Mouse (Mus musculus) heart, embryonic 12.5 days (tissue): ENCODE measurements around the gene Gm3532. TPM values are rescaled to one million over a fixed set of nuclear protein-coding genes. Genes with fewer than 3 reads are reported as not detected.
"Not testable (repeated sequence)": the region's sequence is repeated elsewhere in the genome, so short reads cannot be mapped to it uniquely, and the experiment has no call there.

Source experiments
- ATAC-seq: fragments of 200-750 bp; cut with Nextera tagmentation; 2 replicates; pipeline ENCODE4 v1.8.0; 2017; ENCODE audit warnings: moderate TSS enrichment, moderate library complexity; ENCODE audit not compliant: insufficient number of reproducible peaks, low FRiP score
- H3K27ac ChIP-seq: fragments of 300-500 bp; sonication (generic); 2 replicates; pipeline ENCODE4 v1.5.1; 2016; ENCODE audit warnings: mild to moderate bottlenecking, moderate library complexity; ENCODE audit not compliant: poor library complexity, severe bottlenecking
- H3K27me3 ChIP-seq: fragments of 300-500 bp; sonication (generic); replicated peaks from 2 replicates; pipeline ENCODE4 v1.6.1; 2016; ENCODE audit warnings: mild to moderate bottlenecking, moderate library complexity
- H3K36me3 ChIP-seq: fragments of 300-500 bp; sonication (generic); 2 replicates; pipeline ENCODE4 v1.6.1; 2016; ENCODE audit warnings: mild to moderate bottlenecking, moderate library complexity
- H3K4me1 ChIP-seq: fragments of 300-500 bp; sonication (generic); replicated peaks from 2 replicates; pipeline ENCODE4 v1.6.1; 2016; ENCODE audit warnings: mild to moderate bottlenecking
- H3K4me2 ChIP-seq: fragments of 300-500 bp; sonication (generic); 2 replicates; pipeline ENCODE4 v1.6.1; 2016; ENCODE audit warnings: mild to moderate bottlenecking, moderate library complexity
- H3K4me3 ChIP-seq: fragments of 300-500 bp; sonication (generic); 2 replicates; pipeline ENCODE4 v1.5.1; 2016; ENCODE audit warnings: mild to moderate bottlenecking
- H3K9ac ChIP-seq: fragments of 300-500 bp; sonication (generic); 2 replicates; pipeline ENCODE4 v1.6.1; 2016; ENCODE audit warnings: mild to moderate bottlenecking, moderate library complexity
- H3K9me3 ChIP-seq: fragments of 300-500 bp; sonication (generic); replicated peaks from 2 replicates; pipeline ENCODE4 v1.6.1; 2016; ENCODE audit warnings: mild to moderate bottlenecking, moderate library complexity
- WGBS: fragments of 180-500 bp; shearing (Covaris S2); methylation state at CpG from one replicate; pipeline ENCODE4 v1.1.7; 2016; 5-methylcytosine and 5-hydroxymethylcytosine counted together
- polyA plus RNA-seq: library from polyadenylated mRNA; unstranded; fragments of >200 nt; fragmentation: Nextera tagmentation; extraction: Ambion mirVana; gene quantifications from 2 replicates; pipeline ENCODE4 v1.2.1, GENCODE M21; 2016

Gm3532 gene
- polyA plus RNA-seq: not detected in 2 replicates

DNA sequence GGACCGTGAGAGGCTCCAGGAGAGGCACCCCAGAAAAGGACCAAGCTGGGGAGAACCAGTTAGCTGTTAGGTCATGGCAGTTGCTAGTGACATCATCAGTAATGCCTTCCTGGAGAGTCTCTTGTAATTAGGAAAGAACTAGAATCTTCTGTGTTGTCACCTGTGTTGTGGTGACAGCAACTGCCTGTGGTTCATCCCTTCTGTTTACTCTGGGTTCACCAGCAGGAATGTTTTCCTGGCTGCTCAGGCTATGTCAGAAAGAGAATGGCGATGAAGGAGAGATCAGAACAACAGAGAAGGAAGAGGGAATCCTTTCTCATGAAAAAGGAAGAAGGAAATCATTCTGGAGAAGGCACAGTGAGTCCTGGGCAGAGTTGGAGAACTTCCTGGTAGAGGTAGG is at the start of gene Gm3532:
Gene Gm3532 (plus strand): TSS at position 301 of the 400 bp plus-strand sequence.
- not testable (repeated sequence) for ATAC-seq, H3K9ac ChIP-seq, H3K4me1 ChIP-seq, H3K27ac ChIP-seq, H3K4me2 ChIP-seq, H3K36me3 ChIP-seq, H3K27me3 ChIP-seq, H3K4me3 ChIP-seq, H3K9me3 ChIP-seq
- WGBS: no CpG with 5 or more reads among the region's 2 CpGs

DNA sequence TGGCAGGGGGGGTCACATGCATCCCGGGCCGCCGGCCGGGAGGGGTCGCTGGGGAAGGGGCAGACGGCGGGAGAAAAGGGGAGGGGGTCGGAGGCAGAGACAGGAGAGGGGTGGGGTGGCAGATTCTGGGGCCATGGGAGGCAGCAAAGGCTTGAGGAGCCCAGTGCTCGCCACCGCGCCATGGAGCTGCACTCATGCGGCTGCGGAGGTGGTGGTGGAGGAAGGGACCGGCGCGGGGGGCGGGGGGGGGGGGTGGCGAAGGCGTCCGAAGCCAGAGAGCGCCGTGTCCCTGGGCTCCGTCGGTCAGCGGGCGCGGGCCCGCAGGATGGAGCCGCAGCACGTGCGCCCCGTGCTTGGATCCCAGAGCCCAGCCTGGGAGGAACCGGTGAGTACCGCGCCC is 36.9 kb upstream of the Gm3532 start, which contains the start of gene Gm3488:
Gene Gm3488 (plus strand): TSS at position 301 of the 400 bp plus-strand sequence.
- H3K9ac ChIP-seq, H3K36me3 ChIP-seq, H3K4me1 ChIP-seq, H3K27ac ChIP-seq, H3K27me3 ChIP-seq, H3K4me2 ChIP-seq, H3K4me3 ChIP-seq, H3K9me3 ChIP-seq, ATAC-seq: not testable (repeated sequence)
- no CpG with 5 or more reads among the region's 35 CpGs for WGBS

Other genes with a start within 250 kb of the Gm3532 start
- not detected in 2 replicates for gene Gm3542, start 203.6 kb upstream of the Gm3532 start, polyA plus RNA-seq
- gene Gm3500, start 149.4 kb upstream of the Gm3532 start, polyA plus RNA-seq: 0.13 TPM in 2 replicates
- 0.59 and 0.71 TPM in 2 replicates for gene Gm3194, start 83.0 kb upstream of the Gm3532 start, polyA plus RNA-seq
- not detected in 2 replicates for gene Gm8246, start 60.7 kb upstream of the Gm3532 start, polyA plus RNA-seq
- gene Gm3187, start 54.3 kb upstream of the Gm3532 start, polyA plus RNA-seq: not detected in 2 replicates
- 1.4 and 1.5 TPM in 2 replicates for gene Gm3488, start 36.8 kb upstream of the Gm3532 start, polyA plus RNA-seq
- not detected in 2 replicates for gene Gm8265, start 94.5 kb downstream of the Gm3532 start, polyA plus RNA-seq
- gene Gm9603, start 149.0 kb downstream of the Gm3532 start, polyA plus RNA-seq: not detected in 2 replicates
- gene Gm3373, start 203.1 kb downstream of the Gm3532 start, polyA plus RNA-seq: not detected in 2 replicates